Mouse (Mus musculus) stomach, embryonic 14.5 days (tissue): ENCODE measurements at regions not wholly inside any gene's neighbourhood (a gene's known extent, or its start where the extent isn't known, plus 50 kb on each side); places are given as distances from the start of the nearest gene placed in this dataset.
"Not testable (repeated sequence)": the region's sequence is repeated elsewhere in the genome, so short reads cannot be mapped to it uniquely, and the experiment has no call there.

ENCODE experiments used
- ATAC-seq: fragments of 200-750 bp; cut with Nextera tagmentation; 2 replicates; pipeline ENCODE4 v1.8.0; 2017; ENCODE audit warnings: low read depth, moderate TSS enrichment; ENCODE audit not compliant: insufficient number of reproducible peaks, insufficient read depth, low FRiP score
- H3K27ac ChIP-seq: fragments of 300-500 bp; sonication (generic); 2 replicates; pipeline ENCODE4 v1.5.1; 2014; ENCODE audit warnings: mild to moderate bottlenecking, low read length, moderate library complexity, mixed read lengths
- H3K27me3 ChIP-seq: fragments of 300-500 bp; sonication (generic); 2 replicates; pipeline ENCODE4 v1.6.1; 2014; ENCODE audit warnings: low read length, control low read depth, mixed read lengths; ENCODE audit not compliant: control insufficient read depth, insufficient read depth
- H3K36me3 ChIP-seq: fragments of 300-500 bp; sonication (generic); 2 replicates; pipeline ENCODE4 v1.6.1; 2014; ENCODE audit warnings: mild to moderate bottlenecking, control low read depth, low read length, moderate library complexity, mixed read lengths; ENCODE audit not compliant: control insufficient read depth, insufficient read depth
- H3K4me1 ChIP-seq: fragments of 300-500 bp; sonication (generic); 2 replicates; pipeline ENCODE4 v1.6.1; 2014; ENCODE audit warnings: low read length, control low read depth, mixed read lengths; ENCODE audit not compliant: control insufficient read depth, insufficient read depth
- H3K4me2 ChIP-seq: fragments of 300-500 bp; sonication (generic); replicated peaks from 2 replicates; pipeline ENCODE4 v1.6.1; 2014; ENCODE audit warnings: low read depth, low read length, control low read depth
- H3K4me3 ChIP-seq: fragments of 300-500 bp; sonication (generic); 2 replicates; pipeline ENCODE4 v1.5.1; 2014; ENCODE audit warnings: low read depth, low read length, control low read depth
- H3K9ac ChIP-seq: fragments of 300-500 bp; sonication (generic); replicated peaks from 2 replicates; pipeline ENCODE4 v1.6.1; 2014; ENCODE audit warnings: low read depth, mild to moderate bottlenecking, control low read depth, low read length, moderate library complexity, mixed read lengths
- H3K9me3 ChIP-seq: fragments of 300-500 bp; sonication (generic); 2 replicates; pipeline ENCODE4 v1.6.1; 2016; ENCODE audit warnings: low read depth, low read length, control low read depth; ENCODE audit not compliant: control insufficient read depth
- WGBS: fragments of 180-500 bp; shearing (Covaris S2); extraction: QIAGEN DNeasy Blood & Tissue Kit; methylation state at CpG from one replicate; pipeline ENCODE4 v1.1.7; 2014; 5-methylcytosine and 5-hydroxymethylcytosine counted together

- no peak overlapping the region for H3K4me2 ChIP-seq
- H3K36me3 ChIP-seq, result no peaks in the 10 kb centered on the region
- H3K4me1 ChIP-seq, result no peaks in the 10 kb centered on the region
- H3K9ac ChIP-seq, result no peak overlapping the region
- no peaks in the 10 kb centered on the region for H3K9me3 ChIP-seq
- ATAC-seq, result no peak
- H3K27me3 ChIP-seq, result no peaks in the 10 kb centered on the region
- WGBS, result 83% methylated on average over 6 of the region's 6 CpGs
- H3K4me3 ChIP-seq, result no peak overlapping the region
- no peak overlapping the region for H3K27ac ChIP-seq
Measured at GRCm38 (mm10) chr15:27083596-27083995, 188.2 kb upstream of the Fbxl7 start.

- Histone ChIP-seq H3K27ac (no peak overlapping the region), H3K4me1 (no peaks in the 10 kb centered on the region), H3K36me3 (no peaks in the 10 kb centered on the region), H3K9me3 (no peaks in the 10 kb centered on the region), H3K4me2 (no peak overlapping the region), H3K4me3 (no peak overlapping the region), H3K9ac (no peak overlapping the region), H3K27me3 (no peaks in the 10 kb centered on the region)
- whole genome bisulfite sequencing, result 57% methylated on average over 6 of the region's 6 CpGs
- ATAC-seq, result peak; percentile 61; the same call in 1 of the 2 replicates
Measured at GRCm38 (mm10) chr15:27089155-27089554, 193.8 kb upstream of the Fbxl7 start.

GRCm38 (mm10) chr15:27094102-27094501 lies 198.7 kb upstream of the Fbxl7 start:
- H3K4me3 ChIP-seq, result no peak overlapping the region
- no peak for ATAC-seq
- H3K4me1 ChIP-seq, result no peaks in the 10 kb centered on the region
- no peak overlapping the region for H3K9ac ChIP-seq
- H3K4me2 ChIP-seq, result no peak overlapping the region
- no peaks in the 10 kb centered on the region for H3K9me3 ChIP-seq
- 53% methylated on average over 3 of the region's 3 CpGs for WGBS
- H3K36me3 ChIP-seq, result no peaks in the 10 kb centered on the region
- no peak overlapping the region for H3K27ac ChIP-seq
- H3K27me3 ChIP-seq, result no peaks in the 10 kb centered on the region

GRCm38 (mm10) chr15:27095231-27095630 lies 199.9 kb upstream of the Fbxl7 start:
- Histone ChIP-seq H3K9ac (no peak overlapping the region), H3K36me3 (no peaks in the 10 kb centered on the region), H3K9me3 (no peaks in the 10 kb centered on the region), H3K4me1 (no peaks in the 10 kb centered on the region), H3K4me3 (no peak overlapping the region), H3K27me3 (no peaks in the 10 kb centered on the region), H3K27ac (no peak overlapping the region), H3K4me2 (no peak overlapping the region)
- 85% methylated on average over 9 of the region's 9 CpGs for WGBS
- no peak for ATAC-seq

- 92% methylated on average over 2 of the region's 2 CpGs for WGBS
- not testable (repeated sequence) for H3K4me3 ChIP-seq, H3K9ac ChIP-seq, H3K27me3 ChIP-seq, H3K4me1 ChIP-seq, H3K36me3 ChIP-seq, ATAC-seq, H3K4me2 ChIP-seq, H3K27ac ChIP-seq, H3K9me3 ChIP-seq
Measured at GRCm38 (mm10) chr15:27101610-27102009, 206.2 kb upstream of the Fbxl7 start.

- Histone ChIP-seq H3K9ac (no peak overlapping the region), H3K4me2 (no peak overlapping the region), H3K36me3 (no peaks in the 10 kb centered on the region), H3K4me3 (no peak overlapping the region), H3K27ac (no peak overlapping the region), H3K4me1 (no peaks in the 10 kb centered on the region), H3K9me3 (no peaks in the 10 kb centered on the region), H3K27me3 (no peaks in the 10 kb centered on the region)
- no peak for ATAC-seq
- WGBS, result 87% methylated on average over 3 of the region's 3 CpGs
Measured at GRCm38 (mm10) chr15:27109130-27109529, 213.8 kb upstream of the Fbxl7 start.

GRCm38 (mm10) chr15:27129697-27130096 lies 234.3 kb upstream of the Fbxl7 start:
- Histone ChIP-seq H3K9ac (no peak overlapping the region), H3K36me3 (no peaks in the 10 kb centered on the region), H3K4me1 (no peaks in the 10 kb centered on the region), H3K4me2 (no peak overlapping the region), H3K4me3 (no peak overlapping the region), H3K27ac (no peak overlapping the region), H3K27me3 (no peaks in the 10 kb centered on the region), H3K9me3 (no peaks in the 10 kb centered on the region)
- no peak for ATAC-seq
- 34% methylated on average over 1 of the region's 1 CpGs for WGBS

GRCm38 (mm10) chr15:27132761-27133160 lies 237.4 kb upstream of the Fbxl7 start:
- Histone ChIP-seq H3K4me3 (no peak overlapping the region), H3K4me1 (no peaks in the 10 kb centered on the region), H3K27me3 (no peaks in the 10 kb centered on the region), H3K9ac (no peak overlapping the region), H3K9me3 (no peaks in the 10 kb centered on the region), H3K4me2 (no peak overlapping the region), H3K27ac (no peak overlapping the region), H3K36me3 (no peaks in the 10 kb centered on the region)
- no peak for ATAC-seq
- WGBS, result 84% methylated on average over 2 of the region's 2 CpGs

- no peak overlapping the region for H3K4me3 ChIP-seq
- no peaks in the 10 kb centered on the region for H3K27me3 ChIP-seq
- no peaks in the 10 kb centered on the region for H3K36me3 ChIP-seq
- no peaks in the 10 kb centered on the region for H3K9me3 ChIP-seq
- no peak overlapping the region for H3K4me2 ChIP-seq
- ATAC-seq, result no peak
- H3K4me1 ChIP-seq, result no peaks in the 10 kb centered on the region
- WGBS, result 58% methylated on average over 5 of the region's 5 CpGs
- H3K27ac ChIP-seq, result no peak overlapping the region
- H3K9ac ChIP-seq, result no peak overlapping the region
Measured at GRCm38 (mm10) chr15:27137580-27137979, 242.2 kb upstream of the Fbxl7 start.
